Mouse (Mus musculus) liver, embryonic 13.5 days (tissue): ENCODE measurements around the gene Mvd. TPM values are rescaled to one million over a fixed set of nuclear protein-coding genes. Genes with fewer than 3 reads are reported as not detected.
A peak's percentile ranks its signal among the peaks of the same experiment; 100 is the strongest.

Experiments used
- ATAC-seq: fragments of 200-750 bp; cut with Nextera tagmentation; 2 replicates; pipeline ENCODE4 v1.8.0; 2017; ENCODE audit warnings: low read depth, mild to moderate bottlenecking, moderate number of reproducible peaks, moderate library complexity
- DNase-seq: peaks from one replicate; pipeline ENCODE4 v3.0.0; 2022
- H3K27ac ChIP-seq: fragments of 300-500 bp; sonication (generic); 2 replicates; pipeline ENCODE4 v1.5.1; 2015; ENCODE audit warnings: moderate library complexity, mild to moderate bottlenecking, inconsistent platforms
- H3K27me3 ChIP-seq: fragments of 300-500 bp; sonication (generic); 2 replicates; pipeline ENCODE4 v1.6.1; 2015; ENCODE audit warnings: mild to moderate bottlenecking, inconsistent platforms
- H3K36me3 ChIP-seq: fragments of 300-500 bp; sonication (generic); 2 replicates; pipeline ENCODE4 v1.6.1; 2015; ENCODE audit warnings: mild to moderate bottlenecking, inconsistent platforms
- H3K4me1 ChIP-seq: fragments of 300-500 bp; sonication (generic); replicated peaks from 2 replicates; pipeline ENCODE4 v1.6.1; 2015; ENCODE audit warnings: inconsistent platforms
- H3K4me2 ChIP-seq: fragments of 300-500 bp; sonication (generic); 2 replicates; pipeline ENCODE4 v1.6.1; 2015; ENCODE audit warnings: inconsistent platforms, mild to moderate bottlenecking, moderate library complexity
- H3K4me3 ChIP-seq: fragments of 300-500 bp; sonication (generic); replicated peaks from 2 replicates; pipeline ENCODE4 v1.5.1; 2015; ENCODE audit warnings: mild to moderate bottlenecking, inconsistent platforms
- H3K9ac ChIP-seq: fragments of 300-500 bp; sonication (generic); 2 replicates; pipeline ENCODE4 v1.6.1; 2015; ENCODE audit warnings: mild to moderate bottlenecking, inconsistent platforms
- H3K9me3 ChIP-seq: fragments of 300-500 bp; sonication (generic); replicated peaks from 2 replicates; pipeline ENCODE4 v1.6.1; 2016; ENCODE audit warnings: inconsistent platforms
- WGBS: fragments of 180-500 bp; shearing (Covaris S2); methylation state at CpG from one replicate; pipeline ENCODE4 v1.1.7; 2015; ENCODE audit not compliant: insufficient replicate concordance; 5-methylcytosine and 5-hydroxymethylcytosine counted together
- polyA plus RNA-seq: library from polyadenylated mRNA; unstranded; fragments of >200 nt; fragmentation: Nextera tagmentation; extraction: Ambion mirVana; gene quantifications from 2 replicates; pipeline ENCODE4 v1.2.1, GENCODE M21; 2015

Mvd gene
- polyA plus RNA-seq, result 23.7 and 26.0 TPM in 2 replicates

- peak within 1 kb of the TSS; percentile 66 for H3K4me3 ChIP-seq
- H3K4me1 ChIP-seq, result peaks cover 42% of the 10 kb centered on the region
- peak within 1 kb of the TSS; percentile 80 for H3K27ac ChIP-seq
- peak; percentile 98 for ATAC-seq
- no peaks in the 10 kb centered on the region for H3K9me3 ChIP-seq
- peaks cover 8% of the 10 kb centered on the region for H3K27me3 ChIP-seq
- peaks cover 16% of the 10 kb centered on the region for H3K36me3 ChIP-seq
- peak; percentile 99 for DNase-seq
- peak within 1 kb of the TSS; percentile 99 for H3K4me2 ChIP-seq
- WGBS, result under 1% methylated on average over 47 of the region's 47 CpGs
- H3K9ac ChIP-seq, result peak within 1 kb of the TSS; percentile 81
Measured at GRCm38 (mm10) chr8:122443262-122444006, at the start of gene Mvd. Gene Mvd (minus strand): TSS chr8:122443422.

GRCm38 (mm10) chr8:122488387-122488786 lies 45.2 kb upstream of the Mvd start:
- 95% methylated on average over 9 of the region's 9 CpGs for WGBS

GRCm38 (mm10) chr8:122484831-122485230 lies 41.6 kb upstream of the Mvd start:
- Histone ChIP-seq H3K4me2 (no peak overlapping the region), H3K9me3 (no peaks in the 10 kb centered on the region), H3K36me3 (peaks cover 100% of the 10 kb centered on the region), H3K27me3 (no peaks in the 10 kb centered on the region), H3K9ac (no peak overlapping the region), H3K27ac (no peak overlapping the region), H3K4me3 (no peak overlapping the region), H3K4me1 (no peaks in the 10 kb centered on the region)
- no peak for ATAC-seq
- WGBS, result 75% methylated on average over 12 of the region's 12 CpGs
- DNase-seq, result no peak

More at GRCm38 (mm10) chr8:122488387-122488786, 45.2 kb upstream of the Mvd start:
- ATAC-seq, result no peak
- Histone ChIP-seq H3K27me3 (no peaks in the 10 kb centered on the region), H3K9me3 (no peaks in the 10 kb centered on the region), H3K4me3 (no peak overlapping the region), H3K9ac (no peak overlapping the region), H3K4me1 (no peaks in the 10 kb centered on the region), H3K36me3 (peaks cover 99% of the 10 kb centered on the region), H3K4me2 (no peak overlapping the region), H3K27ac (no peak overlapping the region)
- no peak for DNase-seq

- Histone ChIP-seq H3K36me3 (peaks cover 100% of the 10 kb centered on the region), H3K27me3 (no peaks in the 10 kb centered on the region), H3K9me3 (no peaks in the 10 kb centered on the region), H3K4me1 (no peaks in the 10 kb centered on the region), H3K4me2 (no peak overlapping the region), H3K4me3 (no peak overlapping the region), H3K9ac (no peak overlapping the region), H3K27ac (no peak overlapping the region)
- DNase-seq, result no peak
- 96% methylated on average over 7 of the region's 7 CpGs for whole genome bisulfite sequencing
- no peak for ATAC-seq
Measured at GRCm38 (mm10) chr8:122483877-122484276, 40.7 kb upstream of the Mvd start.

GRCm38 (mm10) chr8:122482448-122482847 lies 39.2 kb upstream of the Mvd start:
- 94% methylated on average over 8 of the region's 8 CpGs for WGBS
- DNase-seq, result no peak
- no peaks in the 10 kb centered on the region for H3K27me3 ChIP-seq
- peaks cover 3% of the 10 kb centered on the region; the same call in 1 of the 2 replicates for H3K4me1 ChIP-seq
- H3K27ac ChIP-seq, result no peak overlapping the region
- H3K4me3 ChIP-seq, result no peak overlapping the region
- no peak for ATAC-seq
- no peak overlapping the region for H3K4me2 ChIP-seq
- no peaks in the 10 kb centered on the region for H3K9me3 ChIP-seq
- H3K9ac ChIP-seq, result no peak overlapping the region
- H3K36me3 ChIP-seq, result peaks cover 100% of the 10 kb centered on the region

GRCm38 (mm10) chr8:122475580-122476320 lies 32.5 kb upstream of the Mvd start, which contains the start of the genes Rnf166 and Ctu2:
Gene Rnf166 (minus strand): TSS chr8:122476064.
Gene Ctu2 (plus strand): TSS chr8:122476143.
- WGBS, result under 1% methylated on average over 99 of the region's 103 CpGs
- Histone ChIP-seq H3K36me3 (peaks cover 55% of the 10 kb centered on the region), H3K9ac (peak within 1 kb of the TSS; percentile 96), H3K4me1 (peaks cover 41% of the 10 kb centered on the region), H3K27ac (peak within 1 kb of the TSS; percentile 84), H3K27me3 (no peaks in the 10 kb centered on the region), H3K9me3 (no peaks in the 10 kb centered on the region), H3K4me2 (peak within 1 kb of the TSS; percentile 92), H3K4me3 (peak within 1 kb of the TSS; percentile 99)
- peak; percentile 84 for ATAC-seq
- peak; percentile 89 for DNase-seq

GRCm38 (mm10) chr8:122474951-122475560 lies 31.8 kb upstream of the Mvd start:
- Histone ChIP-seq H3K4me2 (peak overlapping the region; percentile 92), H3K4me1 (peaks cover 42% of the 10 kb centered on the region), H3K27me3 (no peaks in the 10 kb centered on the region), H3K27ac (peak overlapping the region; percentile 84), H3K36me3 (peaks cover 48% of the 10 kb centered on the region), H3K9me3 (no peaks in the 10 kb centered on the region), H3K9ac (peak overlapping the region; percentile 96), H3K4me3 (peak overlapping the region; percentile 99)
- WGBS, result 4% methylated on average over 16 of the region's 16 CpGs
- DNase-seq (peak; percentile 35), ATAC-seq (peak; percentile 49)

- H3K4me3 ChIP-seq, result peak overlapping the region; percentile 99
- peak overlapping the region; percentile 92 for H3K4me2 ChIP-seq
- WGBS, result 46% methylated on average over 8 of the region's 8 CpGs
- no peaks in the 10 kb centered on the region for H3K27me3 ChIP-seq
- H3K27ac ChIP-seq, result peak overlapping the region; percentile 57
- H3K9me3 ChIP-seq, result no peaks in the 10 kb centered on the region
- ATAC-seq (no peak), DNase-seq (no peak)
- H3K4me1 ChIP-seq, result peaks cover 48% of the 10 kb centered on the region
- H3K36me3 ChIP-seq, result peaks cover 37% of the 10 kb centered on the region
- peak overlapping the region; percentile 96; the same call in 1 of the 2 replicates for H3K9ac ChIP-seq
Measured at GRCm38 (mm10) chr8:122473911-122474421, 30.7 kb upstream of the Mvd start.

- Histone ChIP-seq H3K4me2 (no peak overlapping the region), H3K9ac (no peak overlapping the region), H3K4me3 (no peak overlapping the region), H3K36me3 (peaks cover 33% of the 10 kb centered on the region), H3K27me3 (no peaks in the 10 kb centered on the region), H3K9me3 (no peaks in the 10 kb centered on the region), H3K4me1 (peaks cover 32% of the 10 kb centered on the region), H3K27ac (no peak overlapping the region)
- ATAC-seq, result no peak
- WGBS, result 71% methylated on average over 5 of the region's 5 CpGs
- no peak for DNase-seq
Measured at GRCm38 (mm10) chr8:122470691-122471090, 27.5 kb upstream of the Mvd start.

- Histone ChIP-seq H3K27ac (no peak overlapping the region), H3K9ac (no peak overlapping the region), H3K36me3 (peaks cover 33% of the 10 kb centered on the region), H3K4me1 (peaks cover 34% of the 10 kb centered on the region), H3K9me3 (no peaks in the 10 kb centered on the region), H3K27me3 (no peaks in the 10 kb centered on the region), H3K4me2 (no peak overlapping the region), H3K4me3 (no peak overlapping the region)
- DNase-seq (no peak), ATAC-seq (no peak)
- 88% methylated on average over 10 of the region's 10 CpGs for WGBS
Measured at GRCm38 (mm10) chr8:122469965-122470364, 26.7 kb upstream of the Mvd start.

- Histone ChIP-seq H3K27me3 (no peaks in the 10 kb centered on the region), H3K27ac (no peak overlapping the region), H3K4me3 (no peak overlapping the region), H3K4me1 (peaks cover 34% of the 10 kb centered on the region), H3K9me3 (no peaks in the 10 kb centered on the region), H3K9ac (no peak overlapping the region), H3K36me3 (peaks cover 33% of the 10 kb centered on the region), H3K4me2 (no peak overlapping the region)
- no peak for ATAC-seq
- DNase-seq, result no peak
- 72% methylated on average over 6 of the region's 6 CpGs for WGBS
Measured at GRCm38 (mm10) chr8:122469407-122469806, 26.2 kb upstream of the Mvd start.
